Mouse (Mus musculus) forebrain, embryonic 13.5 days (tissue): Measurements from ENCODE around the gene Myof. TPM values are rescaled to one million over a fixed set of nuclear protein-coding genes. Genes with fewer than 3 reads are reported as not detected.

ENCODE experiments used
- polyA plus RNA-seq: library from polyadenylated mRNA; unstranded; fragments of >200 nt; fragmentation: Nextera tagmentation; extraction: Ambion mirVana; gene quantifications from 2 replicates; pipeline ENCODE4 v1.2.1, GENCODE M21; 2015

The Myof gene
- polyA plus RNA-seq, 1 experiment from 2014 or later: 1.0 TPM

Other genes starting within 250 kb of the Myof start
- gene Cep55, start 11.4 kb upstream of the Myof start, polyA plus RNA-seq: 34.0 and 37.9 TPM in 2 replicates
- gene Ffar4, start 53.5 kb upstream of the Myof start, polyA plus RNA-seq: not detected in 2 replicates
- gene Rbp4, start 81.7 kb upstream of the Myof start, polyA plus RNA-seq: 0.65 and 6.0 TPM in 2 replicates
- 0.06 TPM in 1 of 2 replicates, not detected in the other for gene Pde6c, start 89.2 kb upstream of the Myof start, polyA plus RNA-seq
- 50.4 and 52.4 TPM in 2 replicates for gene Fra10ac1, start 180.6 kb upstream of the Myof start, polyA plus RNA-seq
- 5.9 TPM in 2 replicates for gene Lgi1, start 221.0 kb upstream of the Myof start, polyA plus RNA-seq